Mouse (Mus musculus): Measurements from ENCODE around the gene Frmpd3. TPM values are rescaled to one million over a fixed set of nuclear protein-coding genes. Genes with fewer than 3 reads are reported as not detected.

Gene Frmpd3
- polyA plus RNA-seq, 1 experiment from 2014 or later: not detected

GRCm38 (mm10) chrX:140479171-140479570, 137.1 kb downstream of the Frmpd3 start:
- WGBS: 67% methylated on average over 5 of the region's 5 CpGs
- H3K9ac ChIP-seq (ENCODE audit: low read length): no peak overlapping the region
- no peak overlapping the region for H3K4me2 ChIP-seq (ENCODE audit: low read depth, low read length)
- H3K9me3 ChIP-seq (replicated peaks; ENCODE audit: control insufficient read depth, low read length): no peaks in the 10 kb centered on the region
- H3K27me3 ChIP-seq (ENCODE audit: control insufficient read depth, insufficient read depth, low read length): no peaks in the 10 kb centered on the region; the same call in 1 of the 2 replicates
- H3K4me3 ChIP-seq (replicated peaks; ENCODE audit: low read length): no peak overlapping the region
- H3K27ac ChIP-seq (ENCODE audit: low read length): no peak overlapping the region
- no peaks in the 10 kb centered on the region for H3K36me3 ChIP-seq (ENCODE audit: control insufficient read depth, insufficient read depth, low read length)
- no peak for ATAC-seq (ENCODE audit: insufficient read depth, low FRiP score)
- no peaks in the 10 kb centered on the region for H3K4me1 ChIP-seq (ENCODE audit: control insufficient read depth, insufficient read depth, low read length)

MicroRNA genes within 50 kb of the gene (microRNA counts, 519-probe panel; counts per million panel counts)
- 1,565 counts per million, percentile 20 among the panel's probes with 10 or more counts for microRNA mmu-miR-3475

Small RNA genes within 50 kb of the gene (microRNA-seq; reads per million reads assigned to microRNA genes)
- 2.3 reads per million, percentile 11 among the genes with 10 or more reads in this experiment for gene Mir3475

Other genes with a start within 250 kb of the Frmpd3 start
- 30.6 and 32.0 TPM in 2 replicates for gene Prps1, start 114.3 kb downstream of the Frmpd3 start, polyA plus RNA-seq (2015; fragmentation: Nextera tagmentation; extraction: Ambion mirVana)